Mouse (Mus musculus): ENCODE measurements at regions not wholly inside any gene's neighbourhood (a gene's known extent, or its start where the extent isn't known, plus 50 kb on each side); places are given as distances from the start of the nearest gene placed in this dataset.
"Not testable (repeated sequence)": the region's sequence is repeated elsewhere in the genome, so short reads cannot be mapped to it uniquely, and the experiment has no call there.

GRCm38 (mm10) chr16:86860828-86861227, 493.2 kb upstream of the N6amt1 start:
- no peaks in the 10 kb centered on the region for H3K36me3 ChIP-seq (ENCODE audit: control insufficient read depth, insufficient read depth, low read length, poor library complexity, severe bottlenecking)
- no peaks in the 10 kb centered on the region for H3K27me3 ChIP-seq (ENCODE audit: control insufficient read depth, insufficient read depth, low read length, poor library complexity, severe bottlenecking)
- DNase-seq (ENCODE audit: low read depth, low spot score) = no peak

- DNase-seq (ENCODE audit: low read depth, low spot score) = no peak
Observed at GRCm38 (mm10) chr16:86855891-86856290, 498.1 kb upstream of the N6amt1 start.

GRCm38 (mm10) chr16:86855312-86855711, 498.7 kb upstream of the N6amt1 start:
- DNase-seq (ENCODE audit: low read depth, low spot score) = no peak
- Histone ChIP-seq H3K36me3 (ENCODE audit: control insufficient read depth, insufficient read depth, low read length, poor library complexity, severe bottlenecking) (no peaks in the 10 kb centered on the region), H3K27me3 (ENCODE audit: control insufficient read depth, insufficient read depth, low read length, poor library complexity, severe bottlenecking) (no peaks in the 10 kb centered on the region)

More at GRCm38 (mm10) chr16:86855891-86856290, 498.1 kb upstream of the N6amt1 start:
- no peaks in the 10 kb centered on the region for H3K36me3 ChIP-seq (ENCODE audit: control insufficient read depth, insufficient read depth, low read length, poor library complexity, severe bottlenecking)
- no peaks in the 10 kb centered on the region for H3K27me3 ChIP-seq (ENCODE audit: control insufficient read depth, insufficient read depth, low read length, poor library complexity, severe bottlenecking)

DNA sequence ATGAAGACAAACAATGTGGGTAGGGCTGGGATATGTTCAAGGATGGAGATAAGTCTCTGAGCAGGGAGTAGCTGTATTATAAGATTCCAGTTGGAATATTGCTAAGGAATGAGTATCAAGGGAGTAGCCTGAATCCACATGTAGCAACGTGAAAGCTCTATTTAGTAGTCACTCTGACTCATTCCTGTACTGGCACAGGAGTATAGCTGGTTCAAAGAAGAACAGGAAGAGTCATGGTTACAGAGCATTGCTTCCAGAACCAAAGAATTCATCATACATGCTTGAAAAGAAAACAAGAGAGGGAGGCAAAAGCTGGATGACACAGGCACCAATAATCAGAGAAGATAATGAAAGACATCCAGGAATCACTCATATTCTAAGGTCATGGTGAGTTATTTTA, 500.6 kb upstream of the N6amt1 start:
- Histone ChIP-seq H3K36me3 (ENCODE audit: control insufficient read depth, insufficient read depth, low read length, poor library complexity, severe bottlenecking) (no peaks in the 10 kb centered on the region), H3K27me3 (ENCODE audit: control insufficient read depth, insufficient read depth, low read length, poor library complexity, severe bottlenecking) (no peaks in the 10 kb centered on the region)
- DNase-seq (ENCODE audit: low read depth, low spot score) = no peak

DNA sequence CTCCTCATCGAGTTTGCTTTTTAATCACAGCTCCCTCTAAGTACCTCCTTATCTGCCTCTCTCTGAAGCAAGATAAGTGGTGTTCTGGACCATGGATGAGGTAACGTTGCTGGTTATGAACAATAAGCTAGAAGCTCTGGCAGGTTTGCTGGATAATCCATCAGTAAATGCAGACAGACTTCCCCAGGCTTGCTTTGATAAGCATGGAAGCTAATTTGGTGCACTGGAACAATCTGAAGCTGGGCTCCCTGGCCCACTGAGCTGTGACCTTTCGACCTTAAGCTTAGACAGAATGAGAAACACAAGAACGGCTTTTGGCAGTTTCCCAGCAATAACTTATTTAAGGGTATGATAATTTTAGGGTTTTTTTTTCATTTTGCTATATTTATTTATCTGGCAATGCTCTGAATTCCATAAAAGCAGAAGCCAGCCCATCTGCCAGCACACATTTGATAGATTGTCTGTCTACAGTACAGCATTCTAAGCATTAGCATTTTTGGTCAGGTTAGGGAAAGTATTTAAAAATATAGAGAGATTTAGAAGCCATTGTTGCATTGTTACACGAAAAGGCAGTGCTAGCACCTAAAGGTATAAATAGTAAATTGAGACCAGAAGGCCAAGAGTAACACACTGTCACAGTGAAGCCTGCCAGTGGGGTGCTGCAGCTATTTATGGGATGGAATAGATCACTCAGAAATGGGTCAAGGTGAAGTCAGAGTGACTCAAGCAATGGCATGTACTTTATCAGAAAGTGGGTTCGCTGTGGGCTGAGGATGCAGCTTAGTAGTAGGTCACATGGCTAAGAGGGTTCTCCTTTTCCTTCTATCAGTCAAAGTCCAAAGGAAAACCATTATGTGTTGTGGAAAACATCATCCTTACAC, 515.3 kb upstream of the N6amt1 start:
- H3K27me3 ChIP-seq (ENCODE audit: control insufficient read depth, insufficient read depth, low read length, poor library complexity, severe bottlenecking) = no peaks in the 10 kb centered on the region
- no peaks in the 10 kb centered on the region for H3K36me3 ChIP-seq (ENCODE audit: control insufficient read depth, insufficient read depth, low read length, poor library complexity, severe bottlenecking)
- no peak for DNase-seq (ENCODE audit: low read depth, low spot score)

DNA sequence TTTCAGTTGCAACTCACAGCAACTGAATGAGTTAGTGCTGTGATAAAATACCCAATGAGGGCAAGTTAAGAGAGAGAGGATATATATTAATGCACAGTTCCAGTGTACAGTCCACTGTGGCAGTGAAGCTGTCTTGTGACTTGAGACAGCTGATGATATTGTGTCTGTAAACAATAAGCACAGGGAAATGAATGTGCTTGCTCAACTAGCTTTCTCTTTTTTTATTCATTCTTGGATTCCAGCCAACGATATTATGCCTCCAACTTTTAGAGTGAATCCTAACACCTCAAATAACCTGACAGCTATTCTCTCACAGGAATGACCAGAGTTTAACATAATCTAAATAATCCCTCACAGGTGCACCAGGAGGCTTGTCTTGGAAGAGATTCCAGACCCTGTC, 526.3 kb upstream of the N6amt1 start:
- H3K36me3 ChIP-seq (ENCODE audit: control insufficient read depth, insufficient read depth, low read length, poor library complexity, severe bottlenecking) = no peaks in the 10 kb centered on the region

DNA sequence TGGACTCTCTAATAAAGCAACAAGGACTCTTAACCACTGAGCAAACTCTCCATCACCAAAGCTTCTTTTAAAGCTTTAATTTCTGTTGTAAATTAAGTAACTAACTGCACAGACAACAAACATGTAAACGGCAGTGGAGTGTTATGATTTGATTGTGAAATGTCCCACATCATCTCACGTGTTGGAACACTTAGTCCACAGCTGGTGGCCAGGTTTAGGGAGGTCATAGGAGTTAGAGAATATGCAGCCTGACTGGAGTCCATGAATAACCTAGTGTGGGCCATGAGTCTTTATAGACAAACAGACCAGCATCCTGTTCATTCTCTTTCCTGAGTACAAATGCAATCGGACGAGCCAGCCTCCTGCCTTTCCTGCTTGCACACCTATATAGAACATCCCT, 527.3 kb upstream of the N6amt1 start:
- Histone ChIP-seq H3K36me3 (ENCODE audit: control insufficient read depth, insufficient read depth, low read length, poor library complexity, severe bottlenecking) (no peaks in the 10 kb centered on the region), H3K27me3 (ENCODE audit: control insufficient read depth, insufficient read depth, low read length, poor library complexity, severe bottlenecking) (no peaks in the 10 kb centered on the region)
- DNase-seq (ENCODE audit: low read depth, low spot score) = no peak

More for the DNA sequence above, 526.3 kb upstream of the N6amt1 start:
- H3K27me3 ChIP-seq (ENCODE audit: control insufficient read depth, insufficient read depth, low read length, poor library complexity, severe bottlenecking) = no peaks in the 10 kb centered on the region
- DNase-seq (ENCODE audit: low read depth, low spot score) = no peak

DNA sequence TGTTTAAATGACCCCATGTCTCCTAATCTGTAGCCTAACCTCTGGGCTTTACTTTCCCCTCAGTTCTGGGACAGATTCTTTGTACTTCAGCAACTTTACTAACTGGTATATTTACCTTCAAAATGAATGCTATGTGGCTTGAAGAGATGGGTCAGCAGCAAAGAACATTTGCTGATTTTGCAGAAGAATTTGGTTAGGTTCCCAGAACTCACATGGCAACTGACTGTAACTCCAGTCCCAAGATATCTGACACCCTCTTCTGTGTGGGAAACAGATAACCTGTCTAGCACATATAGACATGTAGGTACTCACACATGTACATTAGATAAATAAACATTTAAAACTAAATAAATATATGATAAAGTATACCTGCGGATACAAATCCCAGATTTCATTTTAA, 530.5 kb upstream of the N6amt1 start:
- H3K27me3 ChIP-seq (ENCODE audit: control insufficient read depth, insufficient read depth, low read length, poor library complexity, severe bottlenecking) = no peaks in the 10 kb centered on the region
- DNase-seq (ENCODE audit: low read depth, low spot score) = no peak
- H3K36me3 ChIP-seq (ENCODE audit: control insufficient read depth, insufficient read depth, low read length, poor library complexity, severe bottlenecking) = no peaks in the 10 kb centered on the region

DNA sequence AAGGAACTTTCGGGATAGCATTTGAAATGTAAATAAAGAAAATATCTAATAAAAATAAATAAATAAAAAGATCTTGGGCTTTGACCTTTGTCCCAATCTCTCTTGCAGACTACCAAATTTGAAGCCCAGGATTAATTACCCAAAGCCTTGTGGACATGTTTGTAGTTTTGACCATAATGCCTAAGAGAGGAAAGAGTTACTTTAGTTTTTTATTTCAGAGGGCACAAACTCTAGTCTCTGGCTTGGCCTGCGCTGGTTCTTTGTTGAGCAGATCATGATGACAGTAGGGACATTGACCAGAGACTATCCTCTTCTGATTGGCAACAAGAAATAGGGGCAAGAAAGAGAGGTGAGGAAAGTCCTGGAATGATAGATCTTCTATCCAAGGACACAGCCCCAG, 532.4 kb upstream of the N6amt1 start:
- DNase-seq (ENCODE audit: low read depth, low spot score) = no peak
- Histone ChIP-seq H3K36me3 (ENCODE audit: control insufficient read depth, insufficient read depth, low read length, poor library complexity, severe bottlenecking) (no peaks in the 10 kb centered on the region), H3K27me3 (ENCODE audit: control insufficient read depth, insufficient read depth, low read length, poor library complexity, severe bottlenecking) (no peaks in the 10 kb centered on the region)

GRCm38 (mm10) chr16:86818639-86819038, 535.3 kb upstream of the N6amt1 start:
- not testable (repeated sequence) for H3K27me3 ChIP-seq (ENCODE audit: control insufficient read depth, insufficient read depth, low read length, poor library complexity, severe bottlenecking); DNase-seq (ENCODE audit: low read depth, low spot score); H3K36me3 ChIP-seq (ENCODE audit: control insufficient read depth, insufficient read depth, low read length, poor library complexity, severe bottlenecking)

- no peaks in the 10 kb centered on the region for H3K36me3 ChIP-seq (ENCODE audit: control insufficient read depth, insufficient read depth, low read length, poor library complexity, severe bottlenecking)
- no peak for DNase-seq (ENCODE audit: low read depth, low spot score)
Observed at GRCm38 (mm10) chr16:86816763-86817593, 537.0 kb upstream of the N6amt1 start.

GRCm38 (mm10) chr16:86816006-86816405, 538.0 kb upstream of the N6amt1 start:
- no peaks in the 10 kb centered on the region for H3K27me3 ChIP-seq (ENCODE audit: control insufficient read depth, insufficient read depth, low read length, poor library complexity, severe bottlenecking)
- H3K36me3 ChIP-seq (ENCODE audit: control insufficient read depth, insufficient read depth, low read length, poor library complexity, severe bottlenecking) = no peaks in the 10 kb centered on the region
- DNase-seq (ENCODE audit: low read depth, low spot score) = no peak

More at GRCm38 (mm10) chr16:86816763-86817593, 537.0 kb upstream of the N6amt1 start:
- H3K27me3 ChIP-seq (ENCODE audit: control insufficient read depth, insufficient read depth, low read length, poor library complexity, severe bottlenecking) = no peaks in the 10 kb centered on the region

- Histone ChIP-seq H3K27me3 (ENCODE audit: control insufficient read depth, insufficient read depth, low read length, poor library complexity, severe bottlenecking) (no peaks in the 10 kb centered on the region), H3K36me3 (ENCODE audit: control insufficient read depth, insufficient read depth, low read length, poor library complexity, severe bottlenecking) (no peaks in the 10 kb centered on the region)
- DNase-seq (ENCODE audit: low read depth, low spot score) = no peak
Observed at GRCm38 (mm10) chr16:86812692-86813091, 541.3 kb upstream of the N6amt1 start.

DNA sequence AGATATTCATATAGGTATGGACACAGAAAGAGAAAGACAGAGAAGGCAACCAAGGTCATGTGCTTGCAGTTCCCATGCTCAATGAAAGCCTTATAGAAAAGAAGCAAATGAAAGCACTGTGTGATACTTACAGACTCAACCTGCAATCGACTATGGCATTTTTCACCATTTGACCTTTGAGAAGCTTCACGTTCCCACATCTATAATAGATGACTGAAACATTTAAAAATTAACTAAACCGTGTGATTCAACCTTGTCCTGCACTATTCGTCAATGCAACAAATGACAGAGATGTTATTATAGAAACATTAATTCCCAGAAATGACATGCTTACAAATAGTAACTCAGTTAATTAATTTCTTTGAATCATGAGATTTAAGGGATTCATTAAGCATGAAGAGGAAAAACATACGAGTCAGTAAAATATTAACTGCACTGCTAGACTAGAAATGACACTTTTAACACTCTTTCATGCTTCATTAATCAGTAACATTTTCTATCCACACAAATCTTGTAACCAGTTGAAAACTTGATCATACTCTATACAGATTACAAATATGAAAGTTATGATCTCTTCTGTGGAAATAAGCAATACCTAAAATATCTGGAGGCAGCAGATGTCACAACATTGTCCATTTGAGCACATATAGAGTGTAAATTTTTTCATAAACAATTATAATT, 545.2 kb upstream of the N6amt1 start:
- no peaks in the 10 kb centered on the region for H3K27me3 ChIP-seq (ENCODE audit: control insufficient read depth, insufficient read depth, low read length, poor library complexity, severe bottlenecking)
- H3K36me3 ChIP-seq (ENCODE audit: control insufficient read depth, insufficient read depth, low read length, poor library complexity, severe bottlenecking) = no peaks in the 10 kb centered on the region
- DNase-seq (ENCODE audit: low read depth, low spot score) = no peak

- Histone ChIP-seq H3K36me3 (ENCODE audit: control insufficient read depth, insufficient read depth, low read length, poor library complexity, severe bottlenecking) (no peaks in the 10 kb centered on the region), H3K27me3 (ENCODE audit: control insufficient read depth, insufficient read depth, low read length, poor library complexity, severe bottlenecking) (no peaks in the 10 kb centered on the region)
- DNase-seq (ENCODE audit: low read depth, low spot score) = no peak
Observed at GRCm38 (mm10) chr16:86806374-86806773, 547.6 kb upstream of the N6amt1 start.

Data from splenic B cell, adult 2 months (primary cell).